Mouse (Mus musculus) neural tube, embryonic 14.5 days (tissue): ENCODE measurements around the gene Tmem202. TPM values are rescaled to one million over a fixed set of nuclear protein-coding genes. Genes with fewer than 3 reads are reported as not detected.

Source experiments
- ATAC-seq: fragments of 200-750 bp; cut with Nextera tagmentation; 2 replicates; pipeline ENCODE4 v1.8.0; 2017; ENCODE audit warnings: low read depth, mild to moderate bottlenecking, moderate TSS enrichment, moderate library complexity
- H3K27ac ChIP-seq: fragments of 300-500 bp; sonication (generic); 2 replicates; pipeline ENCODE4 v1.5.1; 2014; ENCODE audit warnings: low read depth, mild to moderate bottlenecking, control low read depth, low read length, moderate library complexity, mixed read lengths
- H3K27me3 ChIP-seq: fragments of 300-500 bp; sonication (generic); 2 replicates; pipeline ENCODE4 v1.6.1; 2014; ENCODE audit warnings: low read length; ENCODE audit not compliant: control insufficient read depth, insufficient read depth
- H3K36me3 ChIP-seq: fragments of 300-500 bp; sonication (generic); 2 replicates; pipeline ENCODE4 v1.6.1; 2014; ENCODE audit warnings: low read length, mixed read lengths; ENCODE audit not compliant: control insufficient read depth, insufficient read depth
- H3K4me1 ChIP-seq: fragments of 300-500 bp; sonication (generic); 2 replicates; pipeline ENCODE4 v1.6.1; 2014; ENCODE audit warnings: low read length; ENCODE audit not compliant: control insufficient read depth, insufficient read depth
- H3K4me2 ChIP-seq: fragments of 300-500 bp; sonication (generic); 2 replicates; pipeline ENCODE4 v1.6.1; 2014; ENCODE audit warnings: mild to moderate bottlenecking, low read depth, low read length, control low read depth
- H3K4me3 ChIP-seq: fragments of 300-500 bp; sonication (generic); 2 replicates; pipeline ENCODE4 v1.5.1; 2014; ENCODE audit warnings: low read depth, low read length, control low read depth, mixed read lengths
- H3K9ac ChIP-seq: fragments of 300-500 bp; sonication (generic); replicated peaks from 2 replicates; pipeline ENCODE4 v1.6.1; 2014; ENCODE audit warnings: low read depth, mild to moderate bottlenecking, control low read depth, low read length, mixed read lengths
- H3K9me3 ChIP-seq: fragments of 300-500 bp; sonication (generic); 2 replicates; pipeline ENCODE4 v1.6.1; 2016; ENCODE audit warnings: low read length; ENCODE audit not compliant: control insufficient read depth
- WGBS: fragments of 180-500 bp; shearing (Covaris S2); extraction: QIAGEN DNeasy Blood & Tissue Kit; methylation state at CpG from one replicate; pipeline ENCODE4 v1.1.7; 2014; 5-methylcytosine and 5-hydroxymethylcytosine counted together
- polyA plus RNA-seq: library from polyadenylated mRNA; unstranded; fragments of >200 nt; fragmentation: Nextera tagmentation; extraction: Ambion mirVana; gene quantifications from 2 replicates; pipeline ENCODE4 v1.2.1, GENCODE M21; 2014

The Tmem202 gene
- polyA plus RNA-seq, 1 experiment from 2014 or later = 0.68 TPM

DNA sequence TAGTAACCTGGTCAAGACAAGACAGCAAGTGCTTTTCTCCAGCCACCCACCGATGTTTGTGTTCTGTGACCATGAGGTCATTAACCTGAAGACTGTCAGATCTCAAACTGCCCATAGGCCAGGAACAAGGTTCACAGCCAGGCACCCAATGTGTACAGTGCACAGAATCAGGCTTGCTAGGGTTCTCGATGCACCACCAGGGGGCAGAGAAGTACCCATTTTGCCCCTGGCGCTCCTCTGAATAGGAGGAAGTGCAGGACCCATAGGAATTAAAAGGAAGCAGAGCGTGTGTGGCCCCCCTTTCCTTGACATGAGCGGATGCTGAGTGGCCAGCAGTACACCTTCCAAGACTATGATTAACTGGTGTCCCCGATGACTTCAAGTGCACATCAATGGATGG is 27.5 kb upstream of the Tmem202 start:
- H3K9ac ChIP-seq = no peak overlapping the region
- no peaks in the 10 kb centered on the region for H3K4me1 ChIP-seq
- peaks cover 23% of the 10 kb centered on the region for H3K36me3 ChIP-seq
- H3K9me3 ChIP-seq = no peaks in the 10 kb centered on the region
- H3K27me3 ChIP-seq = no peaks in the 10 kb centered on the region
- H3K4me2 ChIP-seq = no peak overlapping the region
- ATAC-seq = peak; percentile 58; the same call in 1 of the 2 replicates
- H3K4me3 ChIP-seq = no peak overlapping the region
- no peak overlapping the region for H3K27ac ChIP-seq
- 31% methylated on average over 6 of the region's 6 CpGs for WGBS

DNA sequence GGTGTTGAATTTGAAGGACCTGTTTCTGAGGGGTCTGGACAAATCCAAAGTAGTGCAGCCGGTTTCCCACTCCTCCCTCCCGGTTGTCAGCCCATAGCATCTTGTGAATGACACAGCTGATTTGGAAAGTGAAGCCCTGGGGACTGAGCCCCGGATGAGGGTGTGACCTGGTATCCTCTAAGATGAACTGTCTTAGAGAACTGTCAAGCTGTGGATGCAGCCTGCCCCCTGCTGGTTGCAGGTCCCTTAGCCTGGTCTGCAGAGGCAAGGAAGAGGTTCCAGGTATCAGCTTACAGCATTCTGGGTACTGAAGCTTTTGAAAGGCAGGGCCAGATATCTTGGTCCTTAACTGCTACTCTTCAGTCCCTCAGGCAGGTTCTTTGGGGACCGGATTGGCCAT is 26.0 kb upstream of the Tmem202 start:
- Histone ChIP-seq H3K4me3 (no peak overlapping the region), H3K36me3 (peaks cover 28% of the 10 kb centered on the region), H3K27ac (no peak overlapping the region), H3K27me3 (no peaks in the 10 kb centered on the region), H3K9me3 (no peaks in the 10 kb centered on the region), H3K9ac (no peak overlapping the region), H3K4me1 (no peaks in the 10 kb centered on the region), H3K4me2 (no peak overlapping the region)
- 28% methylated on average over 4 of the region's 4 CpGs for WGBS
- ATAC-seq = no peak

DNA sequence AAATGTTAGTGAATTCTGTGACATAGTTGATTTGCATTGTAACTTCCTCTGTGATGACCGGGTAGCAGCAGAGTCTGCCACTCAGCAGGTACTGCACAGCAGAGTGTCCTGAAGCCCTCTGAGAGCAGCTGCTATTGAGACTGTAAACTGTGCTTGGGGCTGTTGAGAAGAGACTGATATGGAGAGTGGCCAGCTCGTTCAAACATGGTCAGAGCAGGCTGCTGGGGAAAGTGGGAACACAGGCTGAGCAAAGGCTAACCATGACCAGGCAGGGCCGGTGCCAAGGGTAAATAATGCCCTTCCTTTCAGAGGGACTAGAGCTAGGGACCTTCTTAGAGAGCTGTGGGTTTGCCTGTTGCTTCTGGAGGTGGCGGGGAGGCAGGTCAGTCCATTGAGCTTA is 14.1 kb upstream of the Tmem202 start:
- H3K27me3 ChIP-seq = no peaks in the 10 kb centered on the region
- H3K36me3 ChIP-seq = peaks cover 28% of the 10 kb centered on the region
- no peak overlapping the region for H3K27ac ChIP-seq
- H3K4me3 ChIP-seq = no peak overlapping the region
- no peaks in the 10 kb centered on the region for H3K9me3 ChIP-seq
- no peaks in the 10 kb centered on the region for H3K4me1 ChIP-seq
- no peak for ATAC-seq
- H3K9ac ChIP-seq = no peak overlapping the region
- WGBS = 85% methylated on average over 4 of the region's 4 CpGs
- H3K4me2 ChIP-seq = no peak overlapping the region

DNA sequence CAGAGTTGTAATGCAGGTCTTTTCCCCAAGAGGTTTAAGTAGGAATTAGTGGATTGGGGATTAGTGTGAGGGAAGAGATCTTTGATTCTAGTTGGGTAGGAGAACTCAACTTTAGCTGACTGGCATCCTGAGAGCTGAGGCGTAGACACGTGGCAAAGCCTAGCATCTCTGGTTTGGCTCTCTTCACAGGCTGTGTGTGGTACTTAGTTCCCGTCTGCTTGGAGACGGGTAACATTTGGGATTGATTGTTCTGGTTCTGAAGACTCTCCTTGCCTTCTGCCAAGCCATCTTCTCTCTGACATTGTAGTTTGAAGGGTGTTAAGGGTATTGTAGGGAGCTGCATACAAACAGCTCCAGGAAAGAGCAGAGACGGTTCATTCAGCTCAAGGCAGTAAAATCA is 13.0 kb upstream of the Tmem202 start:
- no peak for ATAC-seq
- no peaks in the 10 kb centered on the region for H3K27me3 ChIP-seq
- WGBS = 84% methylated on average over 5 of the region's 5 CpGs
- H3K4me2 ChIP-seq = no peak overlapping the region
- no peak overlapping the region for H3K27ac ChIP-seq
- H3K4me1 ChIP-seq = no peaks in the 10 kb centered on the region
- no peaks in the 10 kb centered on the region for H3K9me3 ChIP-seq
- no peak overlapping the region for H3K4me3 ChIP-seq
- no peak overlapping the region for H3K9ac ChIP-seq
- peaks cover 19% of the 10 kb centered on the region; the same call in 1 of the 2 replicates for H3K36me3 ChIP-seq

DNA sequence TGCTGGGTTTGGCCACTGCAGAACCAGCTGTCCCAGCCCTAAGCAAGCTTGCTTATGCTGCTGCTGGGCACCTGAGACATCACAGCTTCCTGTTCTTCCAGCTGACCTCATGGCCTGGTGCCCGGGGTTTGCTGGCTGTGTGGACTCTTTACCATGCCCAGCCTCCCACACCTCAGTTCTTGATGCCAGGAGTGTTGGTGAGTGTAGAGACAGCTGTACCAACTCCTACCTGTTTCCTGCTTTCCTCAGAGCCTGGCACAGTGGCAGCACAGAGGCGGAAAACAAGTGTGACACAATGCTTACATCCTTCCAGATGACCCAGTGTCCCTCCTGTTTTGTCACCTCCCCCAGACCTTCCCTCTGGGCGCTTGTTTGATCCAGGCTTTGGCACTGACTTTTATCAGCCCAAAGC is 12.0 kb upstream of the Tmem202 start:
- Histone ChIP-seq H3K27ac (no peak overlapping the region), H3K9me3 (no peaks in the 10 kb centered on the region), H3K27me3 (no peaks in the 10 kb centered on the region), H3K4me2 (no peak overlapping the region), H3K4me1 (no peaks in the 10 kb centered on the region), H3K4me3 (no peak overlapping the region), H3K9ac (no peak overlapping the region), H3K36me3 (peaks cover 16% of the 10 kb centered on the region; the same call in 1 of the 2 replicates)
- ATAC-seq = no peak
- 88% methylated on average over 3 of the region's 3 CpGs for WGBS

DNA sequence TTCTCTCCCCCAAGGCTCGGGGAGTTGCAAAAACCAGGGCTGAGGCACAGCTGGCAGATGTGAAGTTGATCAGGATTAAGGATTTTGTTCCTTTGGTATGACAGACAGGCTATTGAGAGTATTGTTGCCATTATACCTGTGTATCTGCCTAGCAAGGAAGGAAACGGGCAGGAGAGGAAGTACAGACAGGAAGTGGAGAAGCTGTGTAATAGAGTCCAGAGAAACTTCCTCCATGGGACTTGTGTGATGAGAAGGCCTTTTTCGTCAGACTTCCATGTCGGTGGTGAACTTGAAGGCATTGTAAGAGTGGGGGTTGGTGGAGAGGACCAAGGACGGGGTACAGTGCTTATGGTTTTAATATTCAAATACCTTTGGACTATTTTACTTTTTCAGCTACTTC is 11.4 kb upstream of the Tmem202 start:
- no peak for ATAC-seq
- H3K4me3 ChIP-seq = no peak overlapping the region
- H3K9me3 ChIP-seq = no peaks in the 10 kb centered on the region
- H3K4me2 ChIP-seq = no peak overlapping the region
- no peaks in the 10 kb centered on the region for H3K27me3 ChIP-seq
- peaks cover 13% of the 10 kb centered on the region; the same call in 1 of the 2 replicates for H3K36me3 ChIP-seq
- WGBS = 82% methylated on average over 5 of the region's 5 CpGs
- no peak overlapping the region for H3K27ac ChIP-seq
- H3K9ac ChIP-seq = no peak overlapping the region
- H3K4me1 ChIP-seq = no peaks in the 10 kb centered on the region

DNA sequence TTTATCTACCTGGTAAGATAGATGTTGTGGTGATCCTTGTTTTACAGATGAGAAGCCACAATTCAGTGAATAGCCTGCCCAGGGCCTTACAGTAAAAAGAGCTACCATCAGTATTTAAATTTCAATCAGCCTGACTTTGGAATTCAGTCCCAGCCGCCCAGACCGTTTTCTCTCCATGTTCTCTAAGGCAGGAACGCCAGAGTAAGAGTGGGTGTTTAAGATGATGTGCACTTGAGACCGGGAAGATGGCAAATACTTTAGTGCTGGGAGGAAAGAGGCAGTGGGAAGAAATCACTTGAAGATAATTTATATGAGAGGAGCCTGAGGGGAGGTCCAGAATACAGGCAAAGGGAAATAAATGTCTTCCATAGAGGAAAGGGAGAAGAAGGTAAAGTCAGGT is 10.4 kb upstream of the Tmem202 start:
- ATAC-seq = no peak
- H3K9me3 ChIP-seq = no peaks in the 10 kb centered on the region
- H3K4me3 ChIP-seq = no peak overlapping the region
- H3K27ac ChIP-seq = no peak overlapping the region
- 0 out of 2 replicates have a peak, but pooled peaks cover 7% of the 10 kb centered on the region for H3K36me3 ChIP-seq
- H3K4me2 ChIP-seq = no peak overlapping the region
- no peaks in the 10 kb centered on the region for H3K27me3 ChIP-seq
- H3K4me1 ChIP-seq = no peaks in the 10 kb centered on the region
- no peak overlapping the region for H3K9ac ChIP-seq
- WGBS = 88% methylated on average over 4 of the region's 4 CpGs

DNA sequence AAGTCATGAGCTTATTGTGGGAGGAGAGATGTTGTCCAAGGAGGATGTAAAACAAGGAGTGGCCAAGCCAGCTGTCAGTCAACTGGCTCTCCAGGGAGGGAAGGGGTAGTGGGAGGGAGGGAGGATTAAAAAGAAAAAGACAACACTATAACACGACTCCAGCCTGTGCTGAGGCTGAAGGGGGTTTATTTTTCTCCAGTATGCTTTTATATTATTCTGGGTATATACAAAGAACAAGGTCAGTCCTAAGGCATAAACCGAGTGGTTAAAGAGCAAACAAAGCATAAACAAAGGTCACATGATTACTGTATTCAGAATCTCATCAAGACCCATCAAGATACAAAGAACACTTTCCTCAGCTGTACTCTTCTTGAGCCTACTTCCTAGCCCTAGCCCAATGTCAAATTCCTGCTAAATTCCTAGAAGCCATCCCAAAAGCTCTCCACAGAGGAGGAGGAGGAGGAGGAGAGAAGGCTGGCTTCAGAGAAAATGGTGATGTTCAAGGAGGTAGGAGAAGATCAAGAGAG is 9.4 kb upstream of the Tmem202 start:
- H3K27me3 ChIP-seq = no peaks in the 10 kb centered on the region
- ATAC-seq = no peak
- no peak overlapping the region for H3K27ac ChIP-seq
- H3K36me3 ChIP-seq = 0 out of 2 replicates have a peak, but pooled peaks cover 3% of the 10 kb centered on the region
- 69% methylated on average over 2 of the region's 2 CpGs for WGBS
- no peaks in the 10 kb centered on the region for H3K4me1 ChIP-seq
- H3K4me3 ChIP-seq = no peak overlapping the region
- H3K4me2 ChIP-seq = no peak overlapping the region
- no peaks in the 10 kb centered on the region for H3K9me3 ChIP-seq
- H3K9ac ChIP-seq = no peak overlapping the region

DNA sequence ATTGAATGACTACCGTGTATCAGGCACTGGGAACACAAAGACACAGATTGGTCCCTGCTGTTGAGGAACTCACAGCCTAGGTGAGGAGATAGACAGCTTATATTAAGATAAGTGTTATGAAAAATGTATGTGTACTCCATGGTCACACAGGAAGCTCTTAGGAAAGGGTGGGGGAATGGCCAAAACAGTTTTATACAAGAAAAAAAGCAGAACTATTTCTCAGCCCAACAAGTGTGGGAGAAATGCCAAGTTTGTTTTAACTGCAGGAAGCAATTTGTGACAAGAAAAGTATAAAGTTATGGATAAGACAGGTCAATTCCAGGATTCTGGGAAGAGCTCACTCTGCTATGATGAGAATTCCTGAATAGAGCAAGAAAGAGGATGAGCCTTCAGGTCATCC is 8.2 kb upstream of the Tmem202 start:
- Histone ChIP-seq H3K27ac (no peak overlapping the region), H3K4me3 (no peak overlapping the region), H3K4me1 (no peaks in the 10 kb centered on the region), H3K4me2 (no peak overlapping the region), H3K27me3 (no peaks in the 10 kb centered on the region), H3K9me3 (no peaks in the 10 kb centered on the region), H3K36me3 (0 out of 2 replicates have a peak, but pooled peaks cover 2% of the 10 kb centered on the region), H3K9ac (no peak overlapping the region)
- WGBS = 96% methylated on average over 1 of the region's 1 CpGs
- ATAC-seq = no peak
